Mouse (Mus musculus): Measurements from ENCODE around the gene Cenps.

The Cenps gene

GRCm38 (mm10) chr4:149157415-149157973, 20.1 kb upstream of the Cenps start:
- no peak for DNase-seq (ENCODE audit: low spot score in 2 of 2)

GRCm38 (mm10) chr4:149155711-149156110, 18.3 kb upstream of the Cenps start:
- DNase-seq (ENCODE audit: low spot score in 2 of 2): no peak

GRCm38 (mm10) chr4:149154859-149155258, 17.4 kb upstream of the Cenps start:
- no peak for DNase-seq (ENCODE audit: low spot score in 2 of 2)

GRCm38 (mm10) chr4:149150721-149151120, 13.3 kb upstream of the Cenps start:
- no peak for DNase-seq (ENCODE audit: low spot score in 2 of 2)

- no peak for DNase-seq (ENCODE audit: low spot score in 2 of 2)
These were observed 12.8 kb upstream of the Cenps start for GRCm38 (mm10) chr4:149150256-149150655.

GRCm38 (mm10) chr4:149149611-149150010, 12.2 kb upstream of the Cenps start:
- no peak for DNase-seq (ENCODE audit: low spot score in 2 of 2)

GRCm38 (mm10) chr4:149149196-149149595, 11.8 kb upstream of the Cenps start:
- no peak for DNase-seq (ENCODE audit: low spot score in 2 of 2)

- no peak for DNase-seq (ENCODE audit: low spot score in 2 of 2)
These were observed 10.7 kb upstream of the Cenps start for GRCm38 (mm10) chr4:149148084-149148483.

GRCm38 (mm10) chr4:149147528-149147927, 10.1 kb upstream of the Cenps start:
- no peak for DNase-seq (ENCODE audit: low spot score in 2 of 2)

GRCm38 (mm10) chr4:149145151-149145550, 7.7 kb upstream of the Cenps start:
- DNase-seq (ENCODE audit: low spot score in 2 of 2): no peak

- DNase-seq (ENCODE audit: low spot score in 2 of 2): peak; percentile 70 to 81
These were observed 7.0 kb upstream of the Cenps start for GRCm38 (mm10) chr4:149144459-149144858.

- no peak for DNase-seq (ENCODE audit: low spot score in 2 of 2)
These were observed 6.2 kb upstream of the Cenps start for GRCm38 (mm10) chr4:149143594-149143993.

- no peak for DNase-seq (ENCODE audit: low spot score in 2 of 2)
These were observed 1.1 kb upstream of the Cenps start for GRCm38 (mm10) chr4:149138515-149138914.

GRCm38 (mm10) chr4:149136116-149136850, 1.1 kb downstream of the Cenps start:
- DNase-seq (ENCODE audit: low spot score in 2 of 2): peak in 1 of 2 experiments; percentile 15

GRCm38 (mm10) chr4:149133395-149133794, 4.0 kb downstream of the Cenps start:
- no peak for DNase-seq (ENCODE audit: low spot score in 2 of 2)

- no peak for DNase-seq (ENCODE audit: low spot score in 2 of 2)
These were observed 5.5 kb downstream of the Cenps start for GRCm38 (mm10) chr4:149131789-149132565.

- DNase-seq (ENCODE audit: low spot score in 2 of 2): no peak
These were observed 6.2 kb downstream of the Cenps start for GRCm38 (mm10) chr4:149131021-149131752.

- no peak for DNase-seq (ENCODE audit: low spot score in 2 of 2)
These were observed 9.0 kb downstream of the Cenps start for GRCm38 (mm10) chr4:149128467-149128866.

GRCm38 (mm10) chr4:149126663-149127062, 10.8 kb downstream of the Cenps start, which contains the start of gene Cort:
TSS of gene Cort (minus strand) at chr4:149126763.
- no peak for DNase-seq (ENCODE audit: low spot score in 2 of 2)

- DNase-seq (ENCODE audit: low spot score in 2 of 2): no peak
These were observed 11.3 kb downstream of the Cenps start for GRCm38 (mm10) chr4:149126115-149126509.

GRCm38 (mm10) chr4:149125341-149126114, 11.9 kb downstream of the Cenps start:
- no peak for DNase-seq (ENCODE audit: low spot score in 2 of 2)
